Mouse (Mus musculus): Measurements from ENCODE around the gene Aifm1. TPM values are rescaled to one million over a fixed set of nuclear protein-coding genes. Genes with fewer than 3 reads are reported as not detected.

Aifm1 gene
- polyA plus RNA-seq (2012; fragmentation: generic; extraction: Trizol), result 46.6 TPM
- long read RNA-seq, experiment 1, transcript Aifm1-201 (16 exons, 2,237 nt), result major isoform, 56 of 78 reads
- long read RNA-seq, experiment 1, partial matches to known transcripts, result 10 of 78 reads
- long read RNA-seq, experiment 1, other reads (novel, unspliced or antisense), result 12 of 78 reads
- long read RNA-seq, experiment 2, transcript Aifm1-201 (16 exons, 2,237 nt), result major isoform, 496 of 533 reads
- long read RNA-seq, experiment 2, partial matches to known transcripts, result 4 of 533 reads
- long read RNA-seq, experiment 2, other reads (novel, unspliced or antisense), result 33 of 533 reads

DNA sequence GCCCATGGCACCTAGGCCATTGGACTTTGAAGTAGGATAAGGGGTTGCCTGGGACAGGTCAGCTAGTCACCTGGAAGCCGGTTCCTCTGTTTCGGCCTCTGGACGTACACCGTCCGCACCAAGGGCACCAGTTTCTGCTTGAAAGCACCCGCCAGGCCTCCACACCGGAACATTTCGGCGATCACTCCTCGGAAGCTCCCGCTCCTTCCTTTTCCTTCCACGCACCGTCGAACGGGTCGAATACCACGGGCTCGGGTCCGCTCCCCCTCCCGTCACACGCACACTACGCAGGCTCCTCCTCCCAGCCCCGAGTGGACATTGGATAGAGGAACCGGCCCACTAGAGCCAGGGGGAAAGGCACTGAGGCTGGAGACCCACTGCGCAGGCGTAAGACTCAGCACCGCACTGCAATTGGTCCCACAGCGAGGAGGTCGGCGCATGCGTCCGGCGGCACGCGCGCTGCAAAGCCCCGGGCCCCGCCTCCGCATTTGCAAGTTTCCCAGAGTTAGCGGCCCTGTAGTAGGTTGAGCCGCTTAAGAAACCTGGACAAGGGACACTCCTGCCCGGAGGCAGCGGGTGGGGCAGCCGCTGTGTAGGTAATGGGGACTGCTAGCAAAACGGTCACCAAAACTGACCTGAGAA is at the start of gene Aifm1:
Aifm1 (minus strand) TSS at position 398 of the 642 bp plus-strand sequence.
- H3ac ChIP-seq (ENCODE audit: control insufficient read depth, insufficient read length, low read depth), result peak within 1 kb of the TSS; percentile 72
- H3K27me3 ChIP-seq (ENCODE audit: control insufficient read depth, insufficient read depth, insufficient read length), result no peaks in the 10 kb centered on the region
- peak within 1 kb of the TSS; percentile 60 for H3K4me3 ChIP-seq (ENCODE audit: insufficient read depth, poor library complexity, severe bottlenecking)
- peaks cover 19% of the 10 kb centered on the region for H3K79me3 ChIP-seq (ENCODE audit: low read depth)
- no peak for TF ChIP-seq FOSL1 (IDR thresholded peaks at IDR 0.05; ENCODE audit: insufficient read depth, low read length, poor library complexity, severe bottlenecking)
- TF ChIP-seq CEBPB (IDR thresholded peaks at IDR 0.05; ENCODE audit: low read depth), result no peak
- H3K79me2 ChIP-seq (ENCODE audit: control insufficient read depth, insufficient read depth), result peaks cover 28% of the 10 kb centered on the region
- H3K36me3 ChIP-seq (ENCODE audit: control insufficient read depth, insufficient read depth), result no peaks in the 10 kb centered on the region

DNA sequence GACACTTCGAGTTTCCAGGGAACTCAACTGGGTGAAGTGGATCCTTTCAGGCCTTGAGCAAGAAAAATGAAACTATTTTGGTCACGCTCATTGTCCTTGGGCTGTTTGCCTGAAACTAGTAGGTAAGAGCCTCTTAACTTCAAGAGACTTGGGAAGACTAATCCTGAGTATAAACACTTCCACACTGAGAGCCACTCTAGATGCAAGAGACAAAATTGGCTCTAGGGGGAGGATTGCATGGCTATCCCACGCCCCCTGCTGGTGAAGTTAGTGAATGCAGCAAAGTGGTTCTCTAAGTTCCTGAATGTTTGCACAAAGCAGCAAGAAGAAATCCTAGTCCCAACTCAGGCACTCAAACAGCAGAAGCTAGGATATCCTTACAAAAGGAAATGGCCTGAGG is 18.8 kb upstream of the Aifm1 start:
- H3K79me2 ChIP-seq (ENCODE audit: control insufficient read depth, insufficient read depth), result no peaks in the 10 kb centered on the region
- no peak for TF ChIP-seq USF1 (IDR thresholded peaks at IDR 0.05; ENCODE audit: low read depth)
- TF ChIP-seq FOSL1 (IDR thresholded peaks at IDR 0.05; ENCODE audit: insufficient read depth, low read length, poor library complexity, severe bottlenecking), result no peak
- TF ChIP-seq CTCF (IDR thresholded peaks at IDR 0.05; ENCODE audit: control insufficient read depth, insufficient read depth, insufficient read length), result peak; percentile 27
- no peak for TF ChIP-seq MYOG (IDR thresholded peaks at IDR 0.05; ENCODE audit: control insufficient read depth, extremely low read depth, insufficient read length)
- TF ChIP-seq MAX (IDR thresholded peaks at IDR 0.05), result no peak
- no peak for TF ChIP-seq MYOD1 (IDR thresholded peaks at IDR 0.05; ENCODE audit: control insufficient read depth, insufficient read length, low read depth)
- H3K36me3 ChIP-seq (ENCODE audit: control insufficient read depth, insufficient read depth), result no peaks in the 10 kb centered on the region
- H3K79me3 ChIP-seq (ENCODE audit: low read depth), result no peaks in the 10 kb centered on the region
- no peak overlapping the region for H3ac ChIP-seq (ENCODE audit: control insufficient read depth, insufficient read length, low read depth)
- H3K4me3 ChIP-seq (ENCODE audit: insufficient read depth, poor library complexity, severe bottlenecking), result no peak overlapping the region
- no peaks in the 10 kb centered on the region for H3K27me3 ChIP-seq (ENCODE audit: control insufficient read depth, insufficient read depth, insufficient read length)

GRCm38 (mm10) chrX:48526435-48526834 is 13.1 kb upstream of the Aifm1 start:
- no peak overlapping the region for H3ac ChIP-seq (ENCODE audit: control insufficient read depth, insufficient read length, low read depth)
- H3K4me3 ChIP-seq (ENCODE audit: insufficient read depth, poor library complexity, severe bottlenecking), result no peak overlapping the region
- no peaks in the 10 kb centered on the region for H3K79me2 ChIP-seq (ENCODE audit: control insufficient read depth, insufficient read depth)
- no peaks in the 10 kb centered on the region for H3K27me3 ChIP-seq (ENCODE audit: control insufficient read depth, insufficient read depth, insufficient read length)
- TF ChIP-seq MAX (IDR thresholded peaks at IDR 0.05) (no peak), MYOD1 (IDR thresholded peaks at IDR 0.05; ENCODE audit: control insufficient read depth, insufficient read length, low read depth) (no peak), USF1 (IDR thresholded peaks at IDR 0.05; ENCODE audit: low read depth) (no peak), FOSL1 (IDR thresholded peaks at IDR 0.05; ENCODE audit: insufficient read depth, low read length, poor library complexity, severe bottlenecking) (no peak), MYOG (IDR thresholded peaks at IDR 0.05; ENCODE audit: control insufficient read depth, extremely low read depth, insufficient read length) (no peak), CEBPB (IDR thresholded peaks at IDR 0.05; ENCODE audit: low read depth) (no peak)
- H3K36me3 ChIP-seq (ENCODE audit: control insufficient read depth, insufficient read depth), result no peaks in the 10 kb centered on the region
- no peaks in the 10 kb centered on the region for H3K79me3 ChIP-seq (ENCODE audit: low read depth)

- no peak for TF ChIP-seq CEBPB (IDR thresholded peaks at IDR 0.05; ENCODE audit: low read depth)
- no peak overlapping the region for H3ac ChIP-seq (ENCODE audit: control insufficient read depth, insufficient read length, low read depth)
- H3K79me2 ChIP-seq (ENCODE audit: control insufficient read depth, insufficient read depth), result no peaks in the 10 kb centered on the region
- H3K36me3 ChIP-seq (ENCODE audit: control insufficient read depth, insufficient read depth), result no peaks in the 10 kb centered on the region
- H3K27me3 ChIP-seq (ENCODE audit: control insufficient read depth, insufficient read depth, insufficient read length), result no peaks in the 10 kb centered on the region
- H3K79me3 ChIP-seq (ENCODE audit: low read depth), result no peaks in the 10 kb centered on the region
- no peak overlapping the region for H3K4me3 ChIP-seq (ENCODE audit: insufficient read depth, poor library complexity, severe bottlenecking)
These were observed 12.5 kb upstream of the Aifm1 start for GRCm38 (mm10) chrX:48525866-48526265.

- TF ChIP-seq MAX (IDR thresholded peaks at IDR 0.05) (no peak), FOSL1 (IDR thresholded peaks at IDR 0.05; ENCODE audit: insufficient read depth, low read length, poor library complexity, severe bottlenecking) (no peak), USF1 (IDR thresholded peaks at IDR 0.05; ENCODE audit: low read depth) (no peak), MYOG (IDR thresholded peaks at IDR 0.05; ENCODE audit: control insufficient read depth, extremely low read depth, insufficient read length) (no peak), CEBPB (IDR thresholded peaks at IDR 0.05; ENCODE audit: low read depth) (no peak), MYOD1 (IDR thresholded peaks at IDR 0.05; ENCODE audit: control insufficient read depth, insufficient read length, low read depth) (no peak), CTCF (IDR thresholded peaks at IDR 0.05; ENCODE audit: control insufficient read depth, insufficient read depth, insufficient read length) (no peak)
- Histone ChIP-seq H3K27me3 (ENCODE audit: control insufficient read depth, insufficient read depth, insufficient read length) (no peaks in the 10 kb centered on the region), H3K79me3 (ENCODE audit: low read depth) (no peaks in the 10 kb centered on the region), H3K36me3 (ENCODE audit: control insufficient read depth, insufficient read depth) (no peaks in the 10 kb centered on the region), H3K4me3 (ENCODE audit: insufficient read depth, poor library complexity, severe bottlenecking) (no peak overlapping the region), H3ac (ENCODE audit: control insufficient read depth, insufficient read length, low read depth) (no peak overlapping the region), H3K79me2 (ENCODE audit: control insufficient read depth, insufficient read depth) (no peaks in the 10 kb centered on the region)
These were observed 12.0 kb upstream of the Aifm1 start for GRCm38 (mm10) chrX:48525332-48525731.

DNA sequence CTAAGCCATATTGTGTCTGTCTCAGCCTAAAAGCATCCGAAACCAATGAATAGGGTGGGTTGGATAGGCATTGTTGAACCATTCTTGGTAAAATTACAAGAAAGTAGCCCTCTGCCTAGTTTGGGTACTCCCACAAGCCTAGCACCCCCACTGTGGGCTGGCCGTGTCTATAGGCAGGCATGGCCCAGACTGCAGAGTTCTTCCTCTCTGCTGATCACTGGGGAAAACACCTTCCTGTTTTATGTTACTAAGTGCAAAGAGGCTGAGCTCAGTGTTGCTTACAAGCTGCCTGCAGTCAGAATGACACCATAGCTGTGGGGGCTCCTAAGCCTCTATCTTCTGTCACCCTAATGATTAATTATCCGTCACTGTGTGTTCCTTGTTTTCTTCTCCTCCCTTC is 10.1 kb upstream of the Aifm1 start:
- Histone ChIP-seq H3ac (ENCODE audit: control insufficient read depth, insufficient read length, low read depth) (no peak overlapping the region), H3K79me3 (ENCODE audit: low read depth) (no peaks in the 10 kb centered on the region), H3K79me2 (ENCODE audit: control insufficient read depth, insufficient read depth) (no peaks in the 10 kb centered on the region), H3K27me3 (ENCODE audit: control insufficient read depth, insufficient read depth, insufficient read length) (no peaks in the 10 kb centered on the region), H3K36me3 (ENCODE audit: control insufficient read depth, insufficient read depth) (no peaks in the 10 kb centered on the region), H3K4me3 (ENCODE audit: insufficient read depth, poor library complexity, severe bottlenecking) (no peak overlapping the region)
- no peak for TF ChIP-seq CTCF (IDR thresholded peaks at IDR 0.05; ENCODE audit: control insufficient read depth, insufficient read depth, insufficient read length)
- TF ChIP-seq MYOD1 (IDR thresholded peaks at IDR 0.05; ENCODE audit: control insufficient read depth, insufficient read length, low read depth), result no peak
- no peak for TF ChIP-seq USF1 (IDR thresholded peaks at IDR 0.05; ENCODE audit: low read depth)
- no peak for TF ChIP-seq MAX (IDR thresholded peaks at IDR 0.05)
- TF ChIP-seq FOSL1 (IDR thresholded peaks at IDR 0.05; ENCODE audit: insufficient read depth, low read length, poor library complexity, severe bottlenecking), result no peak
- TF ChIP-seq MYOG (IDR thresholded peaks at IDR 0.05; ENCODE audit: control insufficient read depth, extremely low read depth, insufficient read length), result no peak
- TF ChIP-seq CEBPB (IDR thresholded peaks at IDR 0.05; ENCODE audit: low read depth), result no peak

Measured in C2C12 (cell line).